28 mouse cellular contexts compared by ENCODE assay signal in the genomic region with DNA sequence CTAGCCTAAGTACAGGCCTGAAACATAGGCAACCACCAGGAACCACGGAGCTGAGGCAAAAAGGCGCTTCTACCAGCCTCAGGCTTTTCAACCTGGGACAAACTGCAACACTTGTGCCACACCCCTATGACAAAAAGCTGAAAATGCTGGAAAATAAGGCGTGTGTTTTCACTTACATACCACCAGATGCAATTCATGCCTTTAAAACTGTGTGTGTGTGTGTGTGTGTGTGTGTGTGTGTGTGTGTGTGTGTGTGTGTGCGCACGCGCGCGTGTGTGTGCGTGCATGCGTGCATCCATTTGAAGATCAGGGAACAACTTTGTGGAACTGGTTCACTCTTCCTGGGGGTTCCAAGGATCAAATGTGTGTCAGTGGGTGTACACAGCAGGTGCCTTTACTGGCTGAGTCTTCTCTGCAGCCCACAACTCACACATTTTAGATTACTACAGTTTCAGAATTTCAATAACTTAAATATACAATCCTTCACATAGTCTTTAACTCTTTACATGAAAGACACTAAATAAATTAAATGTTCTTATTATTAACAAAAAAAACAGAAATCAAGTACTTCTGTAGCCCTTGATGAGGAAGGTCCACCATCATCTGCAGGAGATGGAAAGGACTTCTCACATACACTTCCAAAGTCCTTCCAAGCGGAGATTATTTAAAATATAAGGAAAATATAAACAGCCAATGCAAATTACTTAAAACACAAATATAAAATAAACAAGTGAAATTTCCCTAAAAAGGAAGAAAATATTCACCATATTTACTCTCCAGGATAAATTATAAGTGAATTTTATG. TPM values are rescaled to one million over a fixed set of nuclear protein-coding genes. Genes with fewer than 3 reads are reported as not detected.
"Had no signal": no experiment of that assay in that cellular context is flagged by ENCODE, and none has a peak within 500 bp of the region (broad histone marks: within the 10 kb centered on the region; RNA-seq: fewer than 3 reads in every experiment).

No protein-coding gene starts in this region.

- ATAC-seq: forebrain, embryonic 13.5 days; forebrain, embryonic 14.5 days; forebrain, embryonic 15.5 days; forebrain, embryonic 16.5 days; forebrain, postnatal 0 days had no signal

- H3K27me3 ChIP-seq: embryonic facial prominence, embryonic 12.5 days; embryonic facial prominence, embryonic 13.5 days; embryonic facial prominence, embryonic 15.5 days; forebrain, embryonic 12.5 days; forebrain, embryonic 13.5 days; forebrain, embryonic 15.5 days; heart, embryonic 12.5 days had no signal

- H3K4me3 ChIP-seq: embryonic facial prominence, embryonic 10.5 days; embryonic facial prominence, embryonic 12.5 days; embryonic facial prominence, embryonic 13.5 days; embryonic facial prominence, embryonic 15.5 days; erythroblast, embryonic 14.5 days; forebrain, embryonic 10.5 days; forebrain, embryonic 12.5 days; forebrain, embryonic 13.5 days; forebrain, embryonic 15.5 days; gastrocnemius, adult 2 months; heart, adult 2 months; heart, embryonic 10.5 days; heart, embryonic 12.5 days had no signal

- H3K4me2 ChIP-seq: embryonic facial prominence, embryonic 12.5 days; embryonic facial prominence, embryonic 13.5 days; embryonic facial prominence, embryonic 15.5 days; forebrain, embryonic 12.5 days; forebrain, embryonic 13.5 days; forebrain, embryonic 15.5 days; heart, embryonic 12.5 days had no signal

- H3K9me3 ChIP-seq: embryonic facial prominence, embryonic 10.5 days; embryonic facial prominence, embryonic 12.5 days; embryonic facial prominence, embryonic 13.5 days; embryonic facial prominence, embryonic 15.5 days; forebrain, embryonic 10.5 days; forebrain, embryonic 12.5 days; forebrain, embryonic 13.5 days; forebrain, embryonic 15.5 days; heart, embryonic 10.5 days; heart, embryonic 12.5 days had no signal

- DNase-seq: cerebellum, adult 9-10 months; cerebellum, adult 9-11 months; cerebellum, postnatal 10 days; cerebellum, postnatal 14 days; cerebellum, postnatal 25 days; cerebellum, postnatal 36 days; embryo, embryonic 11 days; forebrain, postnatal 0 days; gastrocnemius, adult 2 months; gastrocnemius, postnatal 10 days; gastrocnemius, postnatal 14 days; gastrocnemius, postnatal 25 days; gastrocnemius, postnatal 36 days; heart, adult 18-20 months; heart, adult 2 months had no signal

- H3K4me1 ChIP-seq: embryonic facial prominence, embryonic 10.5 days; embryonic facial prominence, embryonic 12.5 days; embryonic facial prominence, embryonic 13.5 days; embryonic facial prominence, embryonic 15.5 days; forebrain, embryonic 10.5 days; forebrain, embryonic 12.5 days; forebrain, embryonic 13.5 days; forebrain, embryonic 15.5 days; heart, embryonic 10.5 days; heart, embryonic 12.5 days had no signal

- H3K9ac ChIP-seq: embryonic facial prominence, embryonic 12.5 days; embryonic facial prominence, embryonic 13.5 days; embryonic facial prominence, embryonic 15.5 days; forebrain, embryonic 12.5 days; forebrain, embryonic 13.5 days; forebrain, embryonic 15.5 days; forebrain, postnatal 0 days; heart, embryonic 12.5 days had no signal

- H3K27ac ChIP-seq: embryonic facial prominence, embryonic 10.5 days; embryonic facial prominence, embryonic 12.5 days; embryonic facial prominence, embryonic 13.5 days; embryonic facial prominence, embryonic 15.5 days; forebrain, embryonic 10.5 days; forebrain, embryonic 12.5 days; forebrain, embryonic 13.5 days; forebrain, embryonic 15.5 days; gastrocnemius, adult 2 months; heart, adult 2 months; heart, embryonic 10.5 days had no signal

RNA-seq across cellular contexts. Expression of a gene that starts 56.7 kb away (rescaled TPM):
- polyA plus RNA-seq: erythroblast, embryonic 14.5 days had no signal
